Mouse (Mus musculus) kidney, embryonic 14.5 days (tissue): ENCODE measurements around the gene Acod1. TPM values are rescaled to one million over a fixed set of nuclear protein-coding genes. Genes with fewer than 3 reads are reported as not detected.

Source experiments
- ATAC-seq: fragments of 200-750 bp; cut with Nextera tagmentation; 2 replicates; pipeline ENCODE4 v1.8.0; 2017; ENCODE audit warnings: moderate number of reproducible peaks, mild to moderate bottlenecking, moderate TSS enrichment, moderate library complexity; ENCODE audit not compliant: low FRiP score, low TSS enrichment
- H3K27ac ChIP-seq: fragments of 300-500 bp; sonication (generic); 2 replicates; pipeline ENCODE4 v1.5.1; 2014; ENCODE audit warnings: low read depth, mild to moderate bottlenecking, low read length, moderate library complexity, mixed read lengths
- H3K27me3 ChIP-seq: fragments of 300-500 bp; sonication (generic); 2 replicates; pipeline ENCODE4 v1.6.1; 2014; ENCODE audit warnings: mild to moderate bottlenecking, low read length; ENCODE audit not compliant: control insufficient read depth, insufficient read depth
- H3K36me3 ChIP-seq: fragments of 300-500 bp; sonication (generic); 2 replicates; pipeline ENCODE4 v1.6.1; 2014; ENCODE audit warnings: low read length, mixed read lengths; ENCODE audit not compliant: control insufficient read depth, insufficient read depth
- H3K4me1 ChIP-seq: fragments of 300-500 bp; sonication (generic); 2 replicates; pipeline ENCODE4 v1.6.1; 2014; ENCODE audit warnings: low read length, mixed read lengths; ENCODE audit not compliant: control insufficient read depth, insufficient read depth
- H3K4me2 ChIP-seq: fragments of 300-500 bp; sonication (generic); replicated peaks from 2 replicates; pipeline ENCODE4 v1.6.1; 2014; ENCODE audit warnings: low read depth, mild to moderate bottlenecking, low read length
- H3K4me3 ChIP-seq: fragments of 300-500 bp; sonication (generic); 2 replicates; pipeline ENCODE4 v1.5.1; 2014; ENCODE audit warnings: mild to moderate bottlenecking, low read length
- H3K9ac ChIP-seq: fragments of 300-500 bp; sonication (generic); 2 replicates; pipeline ENCODE4 v1.6.1; 2014; ENCODE audit warnings: low read depth, mild to moderate bottlenecking, low read length, moderate library complexity
- H3K9me3 ChIP-seq: fragments of 300-500 bp; sonication (generic); 2 replicates; pipeline ENCODE4 v1.6.1; 2016; ENCODE audit warnings: low read length; ENCODE audit not compliant: control insufficient read depth
- WGBS: fragments of 180-500 bp; shearing (Covaris S2); extraction: QIAGEN DNeasy Blood & Tissue Kit; methylation state at CpG from one replicate; pipeline ENCODE4 v1.1.7; 2014; 5-methylcytosine and 5-hydroxymethylcytosine counted together
- polyA plus RNA-seq: library from polyadenylated mRNA; unstranded; fragments of >200 nt; fragmentation: Nextera tagmentation; extraction: Ambion mirVana; gene quantifications from 2 replicates; pipeline ENCODE4 v1.2.1, GENCODE M21; 2014

Acod1 gene
- polyA plus RNA-seq, 1 experiment from 2014 or later = not detected

DNA sequence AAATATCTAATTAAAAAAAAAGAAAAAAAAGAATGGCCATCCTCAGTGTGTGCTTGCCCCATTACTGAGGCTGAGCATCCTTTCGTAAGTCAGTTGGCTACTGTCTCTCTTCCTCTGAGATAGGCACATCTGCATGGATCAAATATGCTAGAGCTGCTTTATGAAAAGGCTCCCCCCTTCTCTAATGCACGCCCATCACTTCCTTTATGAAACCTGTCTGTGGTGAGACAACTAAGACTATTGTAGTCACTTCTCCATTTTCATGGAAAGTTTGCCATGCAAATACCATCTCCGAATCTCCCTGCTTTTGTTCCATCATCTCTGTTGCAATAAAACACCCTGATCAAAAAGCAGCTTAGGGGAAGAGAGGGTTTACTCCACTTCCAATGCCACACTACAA is 9.8 kb upstream of the Acod1 start:
- H3K9ac ChIP-seq = no peak overlapping the region
- H3K27me3 ChIP-seq = no peaks in the 10 kb centered on the region
- 85% methylated on average over 3 of the region's 3 CpGs for WGBS
- H3K4me3 ChIP-seq = no peak overlapping the region
- ATAC-seq = no peak
- H3K4me1 ChIP-seq = no peaks in the 10 kb centered on the region
- no peak overlapping the region for H3K4me2 ChIP-seq
- no peaks in the 10 kb centered on the region for H3K36me3 ChIP-seq
- H3K9me3 ChIP-seq = no peaks in the 10 kb centered on the region
- H3K27ac ChIP-seq = no peak overlapping the region

DNA sequence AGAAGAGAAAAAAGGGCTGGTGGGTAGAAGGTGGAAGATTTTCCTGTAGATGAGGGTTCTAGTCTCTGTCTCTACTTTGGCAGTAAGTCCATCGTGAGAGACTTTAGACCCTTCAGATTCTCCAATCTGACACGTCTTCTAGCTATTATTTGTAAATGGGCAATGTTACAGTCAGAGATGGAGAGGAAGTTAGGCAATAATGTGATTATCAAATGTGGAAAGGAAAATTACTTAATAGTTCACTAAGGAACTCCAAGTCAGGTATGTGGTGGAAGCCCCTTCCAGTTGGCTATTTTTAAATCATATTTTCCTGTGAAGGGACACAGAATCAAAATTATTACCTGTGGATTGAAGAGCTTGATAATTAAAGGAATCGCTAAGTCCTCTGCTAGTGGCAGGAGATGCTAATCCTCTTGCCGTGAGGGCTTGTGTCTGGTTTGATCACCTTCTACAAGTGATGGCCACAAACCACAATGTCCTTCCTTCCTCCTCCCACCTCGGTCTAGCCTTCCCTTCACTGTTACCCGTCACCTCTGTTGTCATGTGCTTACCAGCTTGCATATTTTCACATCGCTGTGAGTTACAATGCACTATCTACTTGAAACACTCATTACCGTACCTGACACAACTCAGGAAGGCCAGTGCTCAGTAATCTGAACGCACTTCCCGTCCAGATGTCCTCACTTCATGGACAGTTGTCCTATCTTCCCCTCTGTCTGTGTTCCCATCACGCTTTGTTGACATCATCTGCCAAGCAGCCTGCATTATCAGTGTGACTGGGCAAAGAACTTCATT is 1.7 kb downstream of the Acod1 start:
- Histone ChIP-seq H3K4me1 (no peaks in the 10 kb centered on the region), H3K27me3 (no peaks in the 10 kb centered on the region)

DNA sequence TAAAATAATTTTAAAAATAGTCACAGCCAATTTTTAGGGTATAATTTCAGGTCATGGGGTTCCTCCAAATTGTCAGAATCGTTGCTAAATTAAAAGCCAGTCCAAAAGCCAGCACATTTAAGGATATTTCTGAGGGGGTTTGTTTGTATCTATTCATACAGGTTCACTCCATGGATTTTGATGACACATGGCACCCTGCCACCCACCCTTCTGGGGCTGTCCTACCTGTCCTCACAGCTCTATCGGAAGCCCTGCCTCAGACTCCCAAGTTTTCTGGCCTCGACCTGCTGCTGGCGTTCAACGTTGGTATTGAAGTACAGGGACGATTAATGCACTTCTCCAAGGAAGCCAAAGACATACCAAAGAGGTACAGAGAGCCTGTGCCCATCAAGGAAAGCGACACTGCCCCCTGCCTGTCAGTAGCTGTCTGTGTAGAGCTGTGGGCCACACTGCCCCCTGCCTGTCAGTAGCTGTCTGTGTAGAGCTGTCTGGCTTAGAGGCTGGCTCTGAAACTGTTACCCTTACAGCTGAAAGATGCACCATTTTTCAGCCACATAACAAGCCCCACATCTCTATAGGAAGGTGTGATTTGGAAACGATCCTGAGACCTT is 4.5 kb downstream of the Acod1 start:
- no peak overlapping the region for H3K27ac ChIP-seq
- H3K27me3 ChIP-seq = no peaks in the 10 kb centered on the region
- no peak overlapping the region for H3K9ac ChIP-seq
- WGBS = 42% methylated on average over 8 of the region's 8 CpGs
- no peak overlapping the region for H3K4me3 ChIP-seq
- H3K4me2 ChIP-seq = no peak overlapping the region
- peak; percentile 89 for ATAC-seq
- H3K36me3 ChIP-seq = no peaks in the 10 kb centered on the region
- H3K4me1 ChIP-seq = no peaks in the 10 kb centered on the region
- no peaks in the 10 kb centered on the region for H3K9me3 ChIP-seq

More for the DNA sequence above, 1.7 kb downstream of the Acod1 start:
- Histone ChIP-seq H3K4me2 (no peak overlapping the region), H3K9me3 (no peaks in the 10 kb centered on the region), H3K36me3 (no peaks in the 10 kb centered on the region), H3K9ac (no peak overlapping the region), H3K4me3 (no peak overlapping the region), H3K27ac (no peak overlapping the region)
- 90% methylated on average over 11 of the region's 11 CpGs for WGBS
- ATAC-seq = no peak

DNA sequence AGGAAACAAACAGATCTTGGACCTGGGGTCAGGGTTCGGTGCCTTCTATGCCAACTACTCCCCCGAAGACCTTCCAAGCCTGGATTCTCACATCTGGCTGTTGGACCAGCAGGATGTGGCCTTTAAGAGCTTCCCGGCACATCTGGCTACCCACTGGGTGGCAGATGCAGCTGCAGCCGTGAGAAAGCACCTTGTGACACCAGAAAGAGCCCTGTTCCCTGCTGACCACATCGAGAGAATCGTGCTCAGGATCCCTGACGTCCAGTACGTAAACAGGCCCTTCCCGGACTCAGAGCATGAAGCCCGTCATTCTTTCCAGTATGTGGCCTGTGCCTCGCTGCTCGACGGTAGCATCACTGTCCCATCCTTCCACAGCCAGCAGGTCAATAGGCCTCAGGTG is 8.0 kb downstream of the Acod1 start:
- Histone ChIP-seq H3K9ac (no peak overlapping the region), H3K27me3 (no peaks in the 10 kb centered on the region), H3K9me3 (no peaks in the 10 kb centered on the region), H3K27ac (no peak overlapping the region), H3K4me1 (no peaks in the 10 kb centered on the region), H3K4me2 (no peak overlapping the region), H3K4me3 (no peak overlapping the region), H3K36me3 (no peaks in the 10 kb centered on the region)
- WGBS = 86% methylated on average over 13 of the region's 13 CpGs
- no peak for ATAC-seq

DNA sequence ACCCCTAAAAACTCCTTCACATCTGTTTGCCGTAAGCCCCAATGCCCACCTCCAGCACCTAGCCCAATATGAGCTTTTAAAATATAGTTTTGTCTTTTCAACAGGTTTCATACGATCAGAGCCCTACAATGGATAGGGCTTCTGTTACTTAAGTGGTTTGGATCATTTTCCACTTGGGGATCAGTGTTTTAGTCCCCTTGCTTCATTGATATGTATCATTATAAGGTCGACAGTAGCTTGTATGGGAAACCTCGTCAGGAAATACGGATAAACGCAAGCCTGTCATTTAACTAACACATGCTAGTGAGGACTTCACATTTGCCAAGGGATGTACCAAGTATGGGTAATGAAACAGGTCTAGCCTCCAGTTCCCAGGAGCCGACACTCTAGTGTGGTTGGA is 9.8 kb downstream of the Acod1 start:
- Histone ChIP-seq H3K9ac (no peak overlapping the region), H3K27ac (no peak overlapping the region), H3K4me1 (no peaks in the 10 kb centered on the region), H3K27me3 (no peaks in the 10 kb centered on the region), H3K9me3 (no peaks in the 10 kb centered on the region; the same call in 1 of the 2 replicates), H3K36me3 (no peaks in the 10 kb centered on the region), H3K4me3 (no peak overlapping the region), H3K4me2 (no peak overlapping the region)
- 90% methylated on average over 7 of the region's 7 CpGs for WGBS
- ATAC-seq = no peak

DNA sequence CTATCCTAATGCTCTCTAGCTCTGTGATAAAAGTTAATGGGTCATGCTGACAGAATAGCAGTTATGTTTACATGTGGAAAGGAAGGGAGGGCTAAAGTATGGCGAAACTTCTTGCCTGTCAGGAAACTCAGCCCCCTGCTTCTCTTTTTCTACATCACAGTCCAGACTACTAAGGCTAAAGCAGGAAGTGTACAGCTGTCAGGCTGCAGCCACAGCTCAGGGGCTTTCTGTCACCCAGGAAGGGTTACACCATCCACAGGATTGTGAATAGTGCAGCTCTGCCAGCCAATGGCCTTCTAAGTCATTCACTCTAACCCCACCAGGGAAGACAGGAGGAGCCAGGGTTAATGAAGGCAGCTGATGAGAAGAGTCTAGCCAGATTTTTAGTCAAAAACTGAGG is 12.2 kb downstream of the Acod1 start:
- Histone ChIP-seq H3K4me3 (no peak overlapping the region), H3K27ac (no peak overlapping the region)

DNA sequence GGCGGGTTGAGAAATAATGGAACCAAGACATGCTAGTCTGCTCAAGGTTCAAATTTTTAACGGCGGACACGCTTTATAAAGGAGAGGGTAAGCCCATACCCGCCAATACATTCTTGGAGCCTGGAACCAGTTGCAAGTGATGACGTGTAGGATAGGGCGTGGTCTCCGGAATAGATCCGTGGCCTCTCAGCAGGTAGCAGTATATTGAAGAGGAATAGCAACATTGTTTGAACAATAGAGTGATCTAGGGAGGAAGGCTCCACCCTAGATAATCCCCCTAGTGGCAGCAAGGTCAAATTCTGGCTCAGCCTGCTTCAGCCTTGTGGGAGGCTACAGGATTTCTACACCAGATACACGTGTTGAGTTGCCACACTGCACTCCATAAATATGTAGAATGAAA is 12.7 kb downstream of the Acod1 start:
- Histone ChIP-seq H3K36me3 (no peaks in the 10 kb centered on the region), H3K4me1 (no peaks in the 10 kb centered on the region), H3K9ac (no peak overlapping the region), H3K4me3 (no peak overlapping the region), H3K27ac (no peak overlapping the region), H3K27me3 (no peaks in the 10 kb centered on the region), H3K4me2 (no peak overlapping the region), H3K9me3 (no peaks in the 10 kb centered on the region; the same call in 1 of the 2 replicates)
- no peak for ATAC-seq
- WGBS = 87% methylated on average over 10 of the region's 10 CpGs

More for the DNA sequence above, 12.2 kb downstream of the Acod1 start:
- no peaks in the 10 kb centered on the region for H3K4me1 ChIP-seq
- H3K9me3 ChIP-seq = no peaks in the 10 kb centered on the region; the same call in 1 of the 2 replicates
- no peaks in the 10 kb centered on the region for H3K27me3 ChIP-seq
- WGBS = 13% methylated on average over 1 of the region's 1 CpGs
- H3K4me2 ChIP-seq = no peak overlapping the region
- H3K36me3 ChIP-seq = no peaks in the 10 kb centered on the region
- no peak for ATAC-seq
- H3K9ac ChIP-seq = no peak overlapping the region

DNA sequence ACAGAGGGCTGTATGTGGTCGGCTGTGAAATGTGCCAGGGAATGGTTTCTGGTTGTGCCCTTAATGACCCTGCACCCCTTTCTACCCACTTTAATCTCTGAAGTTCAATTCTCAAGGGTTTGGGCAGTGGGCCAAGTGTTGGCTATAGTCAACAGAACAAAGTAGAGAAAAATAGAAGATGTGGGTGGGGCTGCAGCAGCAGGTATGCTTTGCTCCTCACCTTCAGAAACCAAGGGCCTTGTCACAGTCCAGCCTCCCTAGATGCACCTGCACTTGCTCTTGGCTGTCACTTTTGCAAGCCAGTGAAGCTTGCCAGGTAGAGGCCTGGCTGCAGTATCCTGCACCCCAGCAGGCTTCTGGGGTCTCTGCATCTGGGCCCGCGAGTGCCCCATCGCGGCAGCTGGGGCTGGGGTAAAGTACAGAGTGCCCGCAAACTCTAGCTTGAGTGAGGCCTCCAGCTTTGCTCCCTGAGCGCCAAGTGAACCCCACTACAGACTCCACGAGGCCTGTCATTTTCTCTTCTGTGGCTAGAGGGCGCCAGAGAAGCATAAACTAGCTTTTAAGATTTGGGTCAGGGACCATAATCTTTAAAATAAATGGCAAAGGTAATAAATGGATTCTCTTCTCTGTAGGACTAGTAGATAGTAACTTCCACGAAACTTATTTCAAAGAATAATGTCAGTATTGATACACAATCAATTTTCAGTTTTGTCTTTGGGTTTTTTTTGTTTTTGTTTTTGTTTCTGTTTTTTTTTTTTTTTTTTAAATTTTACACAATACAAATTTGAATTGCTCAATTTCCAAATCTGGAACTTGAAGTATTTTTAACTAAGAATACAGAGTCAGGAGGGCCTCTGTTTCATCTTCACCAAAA is 18.8 kb downstream of the Acod1 start:
- WGBS = 15% methylated on average over 10 of the region's 10 CpGs
- no peaks in the 10 kb centered on the region for H3K27me3 ChIP-seq
- H3K4me2 ChIP-seq = no peak overlapping the region
- H3K4me3 ChIP-seq = no peak overlapping the region
- H3K36me3 ChIP-seq = no peaks in the 10 kb centered on the region
- no peak overlapping the region for H3K27ac ChIP-seq
- H3K9me3 ChIP-seq = no peaks in the 10 kb centered on the region; the same call in 1 of the 2 replicates
- no peaks in the 10 kb centered on the region for H3K4me1 ChIP-seq
- ATAC-seq = no peak
- H3K9ac ChIP-seq = no peak overlapping the region
